Mouse (Mus musculus) heart, adult 2 months (tissue): ENCODE data around the gene Asic2.

ENCODE experiments used
- CTCF ChIP-seq: fragments of 200-600 bp; IDR thresholded peaks from 2 replicates; pipeline ENCODE4 v1.8.1; 2022; ENCODE audit warnings: antibody characterized with exemption, mild to moderate bottlenecking, moderate library complexity
- EP300 ChIP-seq: fragments of 200-500 bp; IDR thresholded peaks from 2 replicates; pipeline ENCODE4 v1.6.1; 2011; ENCODE audit warnings: low read depth, low read length, control low read depth; ENCODE audit not compliant: insufficient read depth
- POLR2A ChIP-seq: fragments of 200-500 bp; IDR thresholded peaks from 2 replicates; pipeline ENCODE4 v1.6.1; 2011; ENCODE audit warnings: mild to moderate bottlenecking, low read depth, low read length, control low read depth; ENCODE audit not compliant: insufficient read depth

GRCm38 (mm10) chr11:81223361-81223760, 744.9 kb downstream of the Asic2 start:
- no peak for TF ChIP-seq CTCF
- no peak for TF ChIP-seq POLR2A
- TF ChIP-seq EP300 = no peak
